Mouse (Mus musculus): Measurements from ENCODE around the gene Wdhd1.

The Wdhd1 gene

GRCm38 (mm10) chr14:47220231-47221025 is 56.2 kb downstream of the Wdhd1 start:
- DNase-seq (ENCODE audit: low spot score): no peak

GRCm38 (mm10) chr14:47218766-47219606 is 57.7 kb downstream of the Wdhd1 start:
- no peak for DNase-seq (ENCODE audit: low spot score)

- DNase-seq (ENCODE audit: low spot score): no peak
Observed at GRCm38 (mm10) chr14:47216541-47216940, 60.1 kb downstream of the Wdhd1 start.

GRCm38 (mm10) chr14:47214367-47214766 is 62.3 kb downstream of the Wdhd1 start:
- DNase-seq (ENCODE audit: low spot score): no peak

GRCm38 (mm10) chr14:47213305-47213704 is 63.4 kb downstream of the Wdhd1 start:
- no peak for DNase-seq (ENCODE audit: low spot score)

- DNase-seq (ENCODE audit: low spot score): no peak
Observed at GRCm38 (mm10) chr14:47209669-47210164, 66.9 kb downstream of the Wdhd1 start.

GRCm38 (mm10) chr14:47208564-47209493 is 67.8 kb downstream of the Wdhd1 start:
- DNase-seq (ENCODE audit: low spot score): no peak

- no peak for DNase-seq (ENCODE audit: low spot score)
Observed at GRCm38 (mm10) chr14:47206601-47207000, 70.1 kb downstream of the Wdhd1 start.

- no peak for DNase-seq (ENCODE audit: low spot score)
Observed at GRCm38 (mm10) chr14:47205270-47205972, 71.2 kb downstream of the Wdhd1 start.

- DNase-seq (ENCODE audit: low spot score): no peak
Observed at GRCm38 (mm10) chr14:47197340-47197739, 79.3 kb downstream of the Wdhd1 start.

- DNase-seq (ENCODE audit: low spot score): no peak
Observed at GRCm38 (mm10) chr14:47196711-47197110, 79.9 kb downstream of the Wdhd1 start.

GRCm38 (mm10) chr14:47194096-47194495 is 82.6 kb downstream of the Wdhd1 start:
- no peak for DNase-seq (ENCODE audit: low spot score)

- DNase-seq (ENCODE audit: low spot score): no peak
Observed at GRCm38 (mm10) chr14:47193506-47193905, 83.2 kb downstream of the Wdhd1 start.

- DNase-seq (ENCODE audit: low spot score): no peak
Observed at GRCm38 (mm10) chr14:47191861-47192260, 84.8 kb downstream of the Wdhd1 start.

Data from ovary, postnatal 36 days (tissue).